Mouse (Mus musculus): ENCODE measurements at regions not wholly inside any gene's neighbourhood (a gene's known extent, or its start where the extent isn't known, plus 50 kb on each side); places are given as distances from the start of the nearest gene placed in this dataset.
"Not testable (repeated sequence)": the region's sequence is repeated elsewhere in the genome, so short reads cannot be mapped to it uniquely, and the experiment has no call there.

DNA sequence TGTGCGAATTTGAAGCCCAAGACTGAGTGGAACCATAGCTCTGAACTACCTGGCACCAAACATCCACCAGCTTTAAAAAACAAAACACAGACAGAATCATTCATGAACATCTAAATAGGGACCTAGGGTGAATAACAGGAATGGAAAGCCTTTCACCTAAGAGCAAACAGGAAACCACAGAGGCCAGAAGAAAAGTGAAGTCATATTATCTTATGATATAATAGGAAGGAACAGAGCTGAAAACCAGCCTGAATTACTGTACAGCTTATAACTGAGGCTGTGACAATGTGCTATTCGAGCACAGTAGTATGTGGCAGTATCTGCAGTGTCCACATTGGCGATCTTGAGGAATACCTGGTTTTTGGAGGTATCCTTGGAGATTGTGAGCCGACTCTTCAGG, 753.8 kb upstream of the Zfp386 start:
- DNase-seq (ENCODE audit: low spot score in 2 of 2): not testable (repeated sequence)

DNA sequence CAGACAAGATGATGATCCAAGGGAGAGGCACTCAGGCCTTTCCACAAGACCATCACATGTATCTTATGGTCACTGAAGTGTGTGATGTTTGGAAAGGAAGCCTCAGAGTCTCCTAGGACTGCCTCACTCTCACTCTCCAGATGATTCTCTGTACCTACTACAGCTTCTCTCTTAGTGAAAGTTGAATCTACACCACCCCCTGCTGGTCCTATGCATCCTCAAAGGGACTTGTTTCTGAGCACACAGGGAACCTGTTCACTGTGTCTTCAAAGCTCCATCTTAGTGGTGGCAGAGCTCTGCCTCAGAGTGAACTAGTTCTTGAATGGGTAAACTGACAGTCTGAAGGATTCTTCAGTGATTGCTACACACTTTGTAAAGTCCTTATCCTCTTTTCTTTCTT, 749.5 kb upstream of the Zfp386 start:
- DNase-seq (ENCODE audit: low spot score in 2 of 2): peak in 1 of 2 experiments; percentile 14

DNA sequence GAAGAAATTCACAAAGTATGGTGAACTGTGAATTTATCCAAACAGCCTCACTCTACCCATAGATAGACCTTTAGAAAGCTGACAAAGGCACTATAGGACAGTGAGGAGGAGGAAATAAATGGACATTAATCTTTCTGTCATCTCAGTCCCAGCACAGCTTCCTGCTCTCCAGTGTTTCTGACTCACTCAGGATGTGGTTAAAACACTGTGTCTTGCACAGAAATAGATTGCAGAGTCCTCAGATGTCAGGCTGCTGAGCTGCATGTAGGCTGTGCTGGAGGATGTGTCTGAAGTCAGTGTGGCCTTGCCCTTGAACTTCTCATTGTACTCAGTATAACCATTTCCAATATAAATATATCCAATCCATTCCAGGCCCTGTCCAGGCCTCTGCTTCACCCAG, 735.6 kb upstream of the Zfp386 start:
- DNase-seq (ENCODE audit: low spot score in 2 of 2): no peak

DNA sequence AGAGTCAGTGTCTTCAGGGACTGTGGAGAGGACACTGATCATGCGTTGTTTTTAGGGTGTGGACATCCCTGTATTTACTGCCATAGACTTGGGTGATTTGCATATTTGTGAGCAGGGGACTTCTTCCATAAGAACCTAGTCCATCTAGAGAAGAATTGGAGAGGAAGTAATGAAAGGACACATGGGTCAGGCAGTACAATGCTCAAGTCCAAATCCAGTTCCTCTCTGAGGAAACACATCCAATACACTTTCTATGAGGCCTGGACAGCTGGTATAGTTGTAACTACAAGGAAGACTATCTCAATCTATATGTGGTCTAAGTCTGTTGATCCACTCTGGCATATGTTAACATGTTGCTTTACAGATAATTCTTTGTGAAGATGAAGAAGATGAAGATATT, 734.9 kb upstream of the Zfp386 start:
- not testable (repeated sequence) for DNase-seq (ENCODE audit: low spot score in 2 of 2)

DNA sequence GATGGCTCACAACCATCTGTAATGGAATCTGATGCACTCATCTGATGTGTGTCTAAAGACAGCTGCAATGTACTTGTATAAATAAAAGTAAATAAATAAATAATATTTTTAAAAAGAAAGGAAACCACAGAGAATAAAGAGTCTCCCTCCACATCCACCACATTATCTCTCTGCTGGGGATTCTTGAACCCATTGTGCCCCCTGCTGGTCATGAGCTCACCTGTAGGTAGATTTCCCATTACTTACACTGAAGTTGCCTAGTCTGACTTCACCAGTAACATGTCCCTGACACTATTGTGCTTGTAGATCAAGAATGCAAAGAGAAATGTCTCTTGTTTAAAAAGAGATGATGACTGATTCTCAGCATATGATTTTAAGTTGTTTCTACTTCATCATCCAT, 726.9 kb upstream of the Zfp386 start:
- DNase-seq (ENCODE audit: low spot score in 2 of 2): peak in 1 of 2 experiments; percentile 62

DNA sequence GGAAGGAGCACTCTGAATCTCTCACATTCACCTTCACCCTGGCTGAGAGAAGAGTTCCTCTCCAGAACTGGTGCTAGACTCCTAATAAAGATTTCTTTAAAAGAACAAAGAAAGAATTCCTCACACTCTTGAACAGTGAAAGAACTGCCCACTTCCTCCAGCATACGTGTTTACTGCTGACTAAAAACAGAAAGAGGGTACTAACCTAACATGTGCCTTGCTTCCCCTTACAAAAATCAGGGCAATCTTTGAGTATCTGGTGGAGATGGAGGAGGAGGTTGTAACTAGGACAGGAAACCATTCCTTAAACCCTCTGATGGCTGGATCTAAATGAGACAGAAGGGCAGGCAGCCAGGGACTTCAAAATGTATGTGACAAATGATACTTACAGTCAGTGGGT, 719.1 kb upstream of the Zfp386 start:
- DNase-seq (ENCODE audit: low spot score in 2 of 2): no peak

DNA sequence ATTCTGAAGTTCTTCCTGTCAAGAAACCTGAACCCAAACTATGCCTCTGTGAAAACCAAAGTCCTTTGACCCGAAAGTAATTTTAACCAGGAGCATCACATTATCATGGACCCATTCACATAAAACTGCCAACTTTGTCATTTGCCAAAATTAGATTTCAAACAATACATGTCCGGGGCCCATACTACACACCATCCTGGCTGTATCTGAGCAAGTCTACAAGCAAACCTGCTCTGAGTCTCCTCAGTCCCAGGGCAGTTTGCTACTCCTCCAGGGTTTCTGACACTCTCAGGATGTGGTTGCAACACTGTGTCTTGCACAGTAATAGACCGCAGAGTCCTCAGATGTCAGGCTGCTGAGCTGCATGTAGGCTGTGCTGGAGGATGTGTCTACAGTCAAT, 712.8 kb upstream of the Zfp386 start:
- DNase-seq (ENCODE audit: low spot score in 2 of 2): not testable (repeated sequence)

DNA sequence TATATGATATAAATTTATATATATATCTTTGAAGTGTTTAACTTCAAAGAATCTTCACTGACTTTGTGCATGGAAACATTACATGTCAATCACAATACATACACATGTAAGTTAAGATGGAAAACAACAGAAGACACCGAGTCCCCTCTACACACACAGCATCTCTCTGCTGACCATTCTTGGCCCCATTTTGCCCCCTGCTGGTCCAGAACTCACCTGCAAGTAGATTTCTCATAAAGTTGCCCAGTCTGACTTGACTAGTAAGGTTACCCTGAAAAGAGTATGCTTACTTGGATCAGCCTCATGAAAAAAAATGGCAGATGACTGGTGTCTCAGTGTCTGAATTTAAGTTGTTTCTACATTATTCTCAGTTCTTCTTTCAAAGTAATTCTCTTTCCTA, 710.9 kb upstream of the Zfp386 start:
- peak in 1 of 2 experiments; percentile 16 for DNase-seq (ENCODE audit: low spot score in 2 of 2)

DNA sequence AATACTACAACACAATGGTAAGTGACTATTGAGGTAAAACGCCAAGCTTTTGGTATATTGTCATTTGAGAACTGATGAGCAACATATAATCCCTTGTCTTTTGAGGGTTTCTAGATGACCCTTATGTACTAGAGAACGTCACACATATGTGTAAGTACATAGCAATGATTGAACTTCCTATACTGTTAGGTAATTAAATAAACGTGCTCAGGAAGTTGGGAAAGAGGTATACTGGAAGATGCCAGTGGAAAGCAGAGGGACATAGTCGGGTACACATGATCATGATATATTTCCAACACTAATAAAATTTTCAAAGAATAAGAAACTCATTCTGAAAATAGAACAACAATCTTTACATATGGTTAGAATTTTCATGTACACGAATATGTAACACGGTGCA, 701.4 kb upstream of the Zfp386 start:
- not testable (repeated sequence) for DNase-seq (ENCODE audit: low spot score in 2 of 2)

DNA sequence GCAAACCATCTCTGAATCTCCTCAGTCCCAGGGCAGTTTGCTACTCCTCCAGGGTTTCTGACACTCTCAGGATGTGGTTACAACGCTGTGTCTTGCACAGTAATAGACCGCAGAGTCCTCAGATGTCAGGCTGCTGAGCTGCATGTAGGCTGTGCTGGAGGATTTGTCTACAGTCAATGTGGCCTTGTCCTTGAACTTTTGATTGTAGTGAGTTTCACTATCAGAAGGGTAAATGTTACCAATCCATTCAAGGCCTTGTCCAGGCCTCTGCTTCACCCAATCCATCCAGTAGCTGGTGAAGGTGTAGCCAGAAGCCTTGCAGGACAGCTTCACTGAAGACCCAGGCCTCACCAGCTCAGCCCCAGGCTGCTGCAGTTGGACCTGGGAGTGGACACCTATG, 688.5 kb upstream of the Zfp386 start:
- not testable (repeated sequence) for DNase-seq (ENCODE audit: low spot score in 2 of 2)

DNA sequence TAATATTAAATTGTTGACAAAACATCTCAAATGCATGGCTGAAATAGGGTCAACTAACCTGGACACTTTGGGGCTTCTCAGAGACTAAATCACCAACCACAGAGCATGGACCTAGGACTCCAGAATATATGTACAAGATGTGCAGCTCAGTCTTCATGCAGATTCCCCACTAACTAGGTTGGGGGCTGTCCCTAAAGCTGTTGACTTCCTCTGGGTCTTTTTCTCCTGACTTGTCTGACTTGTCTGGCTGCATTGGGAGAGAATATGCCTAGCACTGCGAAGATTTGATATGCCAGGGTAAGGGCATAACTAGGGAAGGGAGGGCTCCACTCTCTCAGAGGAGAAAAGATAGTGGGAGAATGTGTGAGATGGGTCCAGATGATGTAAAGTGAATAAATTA, 681.9 kb upstream of the Zfp386 start:
- not testable (repeated sequence) for DNase-seq (ENCODE audit: low spot score in 2 of 2)

DNA sequence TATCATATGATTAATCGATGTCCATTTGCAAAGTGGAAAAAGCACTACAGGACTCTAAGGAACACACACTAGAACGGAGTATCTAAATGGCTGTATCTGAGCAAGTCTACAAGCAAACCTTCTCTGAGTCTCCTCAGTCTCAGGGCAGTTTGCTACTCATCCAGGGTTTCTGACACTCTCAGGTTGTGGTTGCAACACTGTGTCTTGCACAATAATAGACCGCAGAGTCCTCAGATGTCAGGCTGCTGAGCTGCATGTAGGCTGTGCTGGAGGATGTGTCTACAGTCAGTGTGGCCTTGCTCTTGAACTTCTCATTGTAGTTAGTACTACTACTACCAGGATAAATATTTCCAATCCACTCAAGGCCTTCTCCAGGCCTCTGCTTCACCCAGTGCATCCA, 675.7 kb upstream of the Zfp386 start:
- not testable (repeated sequence) for DNase-seq (ENCODE audit: low spot score in 2 of 2)

DNA sequence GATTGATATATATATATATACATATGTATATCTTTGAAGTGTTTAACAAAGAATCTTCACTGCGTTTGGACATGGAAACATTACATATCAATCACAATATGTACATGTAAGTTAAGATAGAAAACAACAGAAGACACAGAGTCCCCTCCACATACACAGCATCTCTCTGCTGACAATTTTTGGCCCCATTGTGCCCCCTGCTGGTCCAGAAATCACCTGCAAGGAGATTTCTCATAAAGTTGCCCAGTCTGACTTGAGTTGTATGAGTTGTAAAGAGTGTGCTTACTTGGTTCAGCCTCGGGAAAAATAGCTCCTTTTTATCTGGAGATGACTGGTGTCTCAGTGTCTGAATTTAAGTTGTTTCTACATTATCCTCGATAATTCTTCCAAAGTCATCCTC, 674.5 kb upstream of the Zfp386 start:
- peak in 1 of 2 experiments; percentile 21 for DNase-seq (ENCODE audit: low spot score in 2 of 2)

DNA sequence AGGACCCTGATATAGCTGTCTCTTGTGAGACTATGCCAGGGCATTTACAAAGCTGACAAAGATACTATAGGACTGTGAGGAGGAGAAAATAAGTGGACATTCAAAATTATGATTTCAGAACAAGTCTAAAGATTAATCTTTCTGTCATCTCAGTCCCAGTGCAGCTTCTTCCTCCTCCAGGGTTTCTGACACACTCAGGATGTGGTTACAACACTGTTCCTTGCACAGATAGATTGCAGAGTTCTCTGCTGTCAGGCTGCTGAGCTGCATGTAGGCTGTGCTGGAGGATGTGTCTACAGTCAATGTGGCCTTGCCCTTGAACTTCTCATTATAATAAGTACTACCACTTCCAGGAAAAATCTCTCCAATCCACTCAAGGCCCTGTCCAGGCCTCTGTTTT, 661.0 kb upstream of the Zfp386 start:
- not testable (repeated sequence) for DNase-seq (ENCODE audit: low spot score in 2 of 2)

DNA sequence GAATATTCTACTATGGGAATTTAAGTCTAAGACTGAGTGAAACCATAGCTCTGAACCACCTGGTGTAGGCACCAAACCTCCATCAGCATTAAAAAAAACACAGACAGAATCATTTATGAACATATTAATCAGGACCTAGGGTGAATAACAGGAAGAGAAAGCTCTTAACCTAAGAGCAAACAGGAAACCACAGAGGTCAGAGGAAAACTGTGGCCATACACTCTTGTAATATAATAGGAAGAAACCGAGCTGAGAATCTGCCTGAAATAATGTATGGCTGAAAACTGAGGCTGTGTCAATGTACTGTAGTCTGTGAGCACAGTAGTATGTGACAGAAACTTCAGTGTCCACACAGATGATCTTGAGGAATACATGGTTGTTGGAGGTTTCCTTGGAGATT, 643.4 kb upstream of the Zfp386 start:
- no peak for DNase-seq (ENCODE audit: low spot score in 2 of 2)

DNA sequence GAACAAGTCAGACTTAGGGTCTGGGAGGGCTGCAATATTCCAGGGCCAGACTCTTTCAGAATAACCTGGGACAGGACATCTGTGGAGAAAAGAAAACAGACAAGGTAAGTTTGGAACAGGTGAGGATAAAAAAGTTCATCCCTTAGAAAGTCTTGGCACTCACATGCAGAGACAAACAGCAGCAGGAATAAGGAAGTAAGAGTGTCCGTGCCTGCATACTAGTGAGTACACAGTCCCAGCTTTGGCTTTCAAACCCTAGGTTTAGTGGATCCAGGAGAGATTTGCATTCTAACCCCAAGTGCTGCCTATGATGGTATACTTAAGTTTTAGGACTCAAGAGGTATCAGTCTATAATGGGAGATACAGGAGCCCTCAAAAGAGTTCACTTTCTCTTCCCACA, 642.9 kb upstream of the Zfp386 start:
- DNase-seq (ENCODE audit: low spot score in 2 of 2): no peak

DNA sequence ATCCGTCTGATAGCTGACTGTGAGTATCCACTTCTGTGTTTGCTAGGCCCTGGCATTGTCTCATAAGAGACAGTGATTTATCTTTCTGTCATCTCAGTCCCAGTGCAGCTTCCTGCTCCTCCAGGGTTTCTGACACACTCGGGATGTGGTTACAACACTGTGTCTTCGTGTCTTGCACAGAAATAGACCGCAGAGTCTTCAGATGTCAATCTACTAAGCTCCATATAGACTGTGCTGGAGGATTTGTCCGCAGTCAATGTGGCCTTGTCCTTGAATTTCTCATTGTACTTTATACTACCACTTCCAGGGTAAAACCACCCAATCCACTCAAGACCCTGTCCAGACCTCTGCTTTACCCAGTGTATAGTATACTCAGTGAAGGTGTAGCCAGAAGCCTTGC, 601.3 kb upstream of the Zfp386 start:
- not testable (repeated sequence) for DNase-seq (ENCODE audit: low spot score in 2 of 2)

DNA sequence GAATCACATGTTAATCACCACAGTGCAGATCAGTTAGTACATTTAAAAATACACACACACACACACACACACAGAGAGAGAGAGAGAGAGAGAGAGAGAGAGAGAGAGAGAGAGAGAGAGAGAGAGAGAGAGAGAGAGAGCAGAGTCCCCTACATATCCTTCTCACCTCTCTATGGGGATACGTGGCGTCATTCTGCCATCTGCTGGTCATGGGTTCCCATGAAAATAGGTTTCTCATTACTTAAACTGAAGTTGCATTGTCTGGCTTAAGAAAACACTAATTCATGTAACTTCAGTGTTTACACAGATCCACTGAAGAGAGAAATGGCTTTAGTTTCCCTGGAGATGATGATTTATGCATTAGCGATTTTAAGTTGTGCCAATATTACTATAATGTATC, 594.9 kb upstream of the Zfp386 start:
- DNase-seq (ENCODE audit: low spot score in 2 of 2): peak in 1 of 2 experiments; percentile 29

DNA sequence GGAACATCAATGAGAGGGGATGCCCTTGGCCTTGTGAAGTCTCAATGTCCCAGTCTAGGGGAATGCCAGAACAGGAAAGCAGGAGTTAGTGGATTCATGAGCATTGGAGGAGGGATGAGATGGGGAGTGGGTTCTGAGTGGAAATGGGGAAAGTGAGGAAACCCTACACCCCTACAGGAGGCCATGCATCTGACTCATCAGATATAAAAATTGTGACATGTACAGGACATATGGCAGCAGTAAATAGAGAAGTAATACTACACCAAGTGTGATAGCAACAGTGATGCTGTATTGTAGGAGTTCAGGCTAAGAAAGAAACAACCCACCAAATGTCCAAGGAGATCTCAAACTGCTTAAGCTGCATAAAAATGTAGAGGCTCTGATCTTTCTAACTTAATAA, 582.7 kb upstream of the Zfp386 start:
- not testable (repeated sequence) for DNase-seq (ENCODE audit: low spot score in 2 of 2)

DNA sequence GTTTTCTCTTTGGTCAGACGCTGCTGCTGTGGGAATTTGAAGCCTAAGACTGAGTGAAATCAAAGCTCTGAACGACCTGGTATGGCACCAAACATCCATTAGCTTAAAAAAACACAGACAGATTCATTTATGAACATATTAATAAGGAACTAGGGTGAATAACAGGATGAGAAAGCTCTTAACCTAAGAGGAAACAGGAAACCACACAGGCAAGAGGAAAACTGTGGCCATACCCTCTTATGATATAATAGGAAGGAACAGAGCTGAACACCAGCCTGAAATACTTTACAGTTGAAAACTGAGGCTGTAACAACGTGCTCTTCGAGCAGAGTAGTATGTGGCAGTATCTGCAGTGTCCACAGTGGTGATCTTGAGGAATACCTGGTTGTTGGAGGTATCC, 579.5 kb upstream of the Zfp386 start:
- not testable (repeated sequence) for DNase-seq (ENCODE audit: low spot score in 2 of 2)

DNA sequence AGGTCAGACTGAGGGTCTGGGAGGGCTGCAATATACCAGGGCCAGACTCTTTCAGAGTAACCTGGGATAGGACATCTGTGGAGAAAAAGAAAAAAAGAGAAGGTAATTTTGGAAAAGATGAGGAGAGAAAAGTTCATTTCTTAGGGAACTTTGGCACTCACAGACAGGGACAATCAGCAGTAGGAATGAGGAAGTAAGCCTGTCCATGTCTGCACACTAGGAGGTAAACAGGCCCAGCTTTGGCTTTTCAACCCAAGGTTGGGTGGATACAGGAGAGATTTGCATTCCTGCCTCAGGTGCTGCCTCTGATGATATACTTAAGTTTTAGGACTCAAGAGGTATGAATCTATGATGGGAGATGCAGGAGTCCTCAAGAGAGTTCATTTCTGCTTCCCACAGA, 579.0 kb upstream of the Zfp386 start:
- not testable (repeated sequence) for DNase-seq (ENCODE audit: low spot score in 2 of 2)

DNA sequence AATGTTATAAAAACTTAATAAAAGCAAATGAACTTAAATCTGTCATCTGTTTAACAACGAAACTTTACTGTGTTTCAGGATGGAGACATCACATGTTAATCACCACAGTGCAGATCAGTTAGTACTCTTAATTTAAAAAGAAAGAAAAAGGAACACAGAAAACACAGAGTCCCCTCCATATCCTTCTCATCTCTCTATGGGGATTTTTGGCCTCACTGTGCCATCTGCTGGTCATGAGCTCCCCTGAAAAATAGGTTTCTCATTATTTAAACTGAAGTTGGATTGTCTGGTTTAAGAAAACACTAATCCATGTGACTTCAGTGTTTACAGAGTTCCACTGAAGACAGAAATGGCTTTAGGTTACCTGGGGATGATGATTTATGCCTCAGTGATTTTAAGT, 548.7 kb upstream of the Zfp386 start:
- no peak for DNase-seq (ENCODE audit: low spot score in 2 of 2)

DNA sequence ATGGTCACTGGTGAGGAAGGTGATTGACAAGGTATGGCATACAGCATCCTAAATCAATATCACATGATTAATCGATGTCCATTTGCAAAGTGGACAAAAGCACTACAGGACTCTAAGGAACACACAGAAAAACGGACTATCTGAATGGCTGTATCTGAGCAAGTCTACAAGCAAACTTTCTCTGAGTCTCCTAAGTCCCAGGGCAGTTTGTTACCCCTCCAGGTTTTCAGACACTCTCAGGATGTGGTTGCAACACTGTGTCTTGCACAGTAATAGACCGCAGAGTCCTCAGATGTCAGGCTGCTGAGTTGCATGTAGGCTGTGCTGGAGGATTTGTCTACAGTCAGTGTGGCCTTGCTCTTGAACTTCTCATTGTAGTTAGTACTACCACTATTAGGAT, 540.2 kb upstream of the Zfp386 start:
- DNase-seq (ENCODE audit: low spot score in 2 of 2): not testable (repeated sequence)

DNA sequence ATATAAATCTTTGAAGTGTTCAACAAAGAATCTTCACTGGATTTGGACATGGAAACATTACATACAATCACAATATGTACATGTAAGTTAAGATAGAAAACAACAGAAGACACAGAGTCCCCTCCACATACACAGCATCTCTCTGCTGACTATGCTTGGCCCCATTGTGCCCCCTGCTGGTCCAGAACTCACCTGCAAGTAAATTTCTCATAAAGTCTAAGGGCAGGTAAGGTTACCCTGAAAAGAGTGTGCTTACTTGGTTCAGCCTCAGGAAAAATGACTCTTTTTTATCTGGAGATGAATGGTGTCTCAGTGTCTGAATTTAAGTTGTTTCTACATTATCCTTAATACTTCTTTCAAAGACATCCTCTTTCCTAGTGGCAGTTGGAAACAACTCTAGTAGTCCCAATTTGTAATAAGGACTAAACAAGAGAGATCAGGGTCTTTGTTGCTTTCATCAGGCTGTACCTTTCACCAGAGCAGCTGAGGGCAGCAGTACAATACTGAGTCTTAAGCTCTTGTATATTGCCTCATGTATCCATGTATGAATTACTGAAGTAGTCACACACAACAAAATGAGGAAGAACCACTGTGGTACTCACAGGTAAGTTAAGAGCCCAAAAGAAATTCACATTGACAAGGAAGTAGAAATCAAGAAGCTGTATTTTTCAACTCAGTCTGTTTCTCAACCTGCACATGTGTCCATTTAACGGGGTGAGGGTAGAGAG, 538.7 kb upstream of the Zfp386 start:
- DNase-seq (ENCODE audit: low spot score in 2 of 2): peak in 1 of 2 experiments; percentile 19

Data from spleen, postnatal 10 days (tissue).